Mouse (Mus musculus): ENCODE data around the gene Prss28. TPM values are rescaled to one million over a fixed set of nuclear protein-coding genes. Genes with fewer than 3 reads are reported as not detected.

Gene Prss28
- polyA plus RNA-seq, 1 experiment from 2014 or later, result not detected

GRCm38 (mm10) chr17:25332321-25332720, 23.9 kb downstream of the Prss28 start:
- Histone ChIP-seq H3K27me3 (replicated peaks; ENCODE audit: control insufficient read depth, insufficient read depth, low read length) (peaks cover 9% of the 10 kb centered on the region; the same call in 1 of the 2 replicates), H3K4me2 (ENCODE audit: low read length) (no peak overlapping the region), H3K36me3 (ENCODE audit: control insufficient read depth, insufficient read depth, low read length) (no peaks in the 10 kb centered on the region), H3K27ac (ENCODE audit: low read depth, low read length) (no peak overlapping the region), H3K4me1 (ENCODE audit: control insufficient read depth, insufficient read depth, low read depth, low read length) (no peaks in the 10 kb centered on the region), H3K9ac (ENCODE audit: low read depth, low read length) (no peak overlapping the region), H3K9me3 (ENCODE audit: control insufficient read depth, low read length) (no peaks in the 10 kb centered on the region), H3K4me3 (ENCODE audit: low read length) (no peak overlapping the region)
- no peak for ATAC-seq
- 88% methylated on average over 9 of the region's 9 CpGs for WGBS

- under 1% methylated on average over 8 of the region's 8 CpGs for WGBS
- Histone ChIP-seq H3K4me1 (ENCODE audit: control insufficient read depth, insufficient read depth, low read depth, low read length) (no peaks in the 10 kb centered on the region), H3K27me3 (replicated peaks; ENCODE audit: control insufficient read depth, insufficient read depth, low read length) (peaks cover 9% of the 10 kb centered on the region; the same call in 1 of the 2 replicates), H3K36me3 (ENCODE audit: control insufficient read depth, insufficient read depth, low read length) (no peaks in the 10 kb centered on the region), H3K9me3 (ENCODE audit: control insufficient read depth, low read length) (no peaks in the 10 kb centered on the region), H3K4me3 (ENCODE audit: low read length) (no peak overlapping the region), H3K4me2 (ENCODE audit: low read length) (no peak overlapping the region), H3K27ac (ENCODE audit: low read depth, low read length) (no peak overlapping the region), H3K9ac (ENCODE audit: low read depth, low read length) (peak overlapping the region; percentile 23; the same call in 1 of the 2 replicates)
- ATAC-seq, result peak; percentile 60
These were observed 25.5 kb downstream of the Prss28 start for GRCm38 (mm10) chr17:25333943-25334342.

- no peak for ATAC-seq
- H3K4me1 ChIP-seq (ENCODE audit: control insufficient read depth, insufficient read depth, low read depth, low read length), result no peaks in the 10 kb centered on the region
- WGBS, result 81% methylated on average over 4 of the region's 4 CpGs
These were observed 29.8 kb downstream of the Prss28 start for GRCm38 (mm10) chr17:25338218-25338617.

GRCm38 (mm10) chr17:25340003-25340402, 31.6 kb downstream of the Prss28 start:
- Histone ChIP-seq H3K27ac (ENCODE audit: low read depth, low read length) (no peak overlapping the region), H3K36me3 (ENCODE audit: control insufficient read depth, insufficient read depth, low read length) (no peaks in the 10 kb centered on the region), H3K9ac (ENCODE audit: low read depth, low read length) (no peak overlapping the region), H3K27me3 (replicated peaks; ENCODE audit: control insufficient read depth, insufficient read depth, low read length) (no peaks in the 10 kb centered on the region), H3K9me3 (ENCODE audit: control insufficient read depth, low read length) (no peaks in the 10 kb centered on the region), H3K4me3 (ENCODE audit: low read length) (no peak overlapping the region), H3K4me2 (ENCODE audit: low read length) (no peak overlapping the region), H3K4me1 (ENCODE audit: control insufficient read depth, insufficient read depth, low read depth, low read length) (no peaks in the 10 kb centered on the region)
- ATAC-seq, result no peak
- WGBS, result 86% methylated on average over 6 of the region's 6 CpGs

More at GRCm38 (mm10) chr17:25338218-25338617, 29.8 kb downstream of the Prss28 start:
- peaks cover 6% of the 10 kb centered on the region; the same call in 1 of the 2 replicates for H3K27me3 ChIP-seq (replicated peaks; ENCODE audit: control insufficient read depth, insufficient read depth, low read length)
- no peak overlapping the region for H3K27ac ChIP-seq (ENCODE audit: low read depth, low read length)
- H3K9me3 ChIP-seq (ENCODE audit: control insufficient read depth, low read length), result no peaks in the 10 kb centered on the region
- H3K4me2 ChIP-seq (ENCODE audit: low read length), result no peak overlapping the region
- no peaks in the 10 kb centered on the region for H3K36me3 ChIP-seq (ENCODE audit: control insufficient read depth, insufficient read depth, low read length)
- H3K9ac ChIP-seq (ENCODE audit: low read depth, low read length), result no peak overlapping the region
- H3K4me3 ChIP-seq (ENCODE audit: low read length), result no peak overlapping the region

- Histone ChIP-seq H3K4me2 (ENCODE audit: low read length) (no peak overlapping the region), H3K36me3 (ENCODE audit: control insufficient read depth, insufficient read depth, low read length) (no peaks in the 10 kb centered on the region), H3K27me3 (replicated peaks; ENCODE audit: control insufficient read depth, insufficient read depth, low read length) (no peaks in the 10 kb centered on the region), H3K4me3 (ENCODE audit: low read length) (no peak overlapping the region), H3K4me1 (ENCODE audit: control insufficient read depth, insufficient read depth, low read depth, low read length) (no peaks in the 10 kb centered on the region), H3K27ac (ENCODE audit: low read depth, low read length) (no peak overlapping the region), H3K9me3 (ENCODE audit: control insufficient read depth, low read length) (no peaks in the 10 kb centered on the region), H3K9ac (ENCODE audit: low read depth, low read length) (no peak overlapping the region)
- 78% methylated on average over 3 of the region's 3 CpGs for WGBS
- ATAC-seq, result no peak
These were observed 33.0 kb downstream of the Prss28 start for GRCm38 (mm10) chr17:25341490-25341889.

- H3K9me3 ChIP-seq (ENCODE audit: control insufficient read depth, low read length), result no peaks in the 10 kb centered on the region
- H3K27ac ChIP-seq (ENCODE audit: low read depth, low read length), result no peak within 1 kb of the TSS
- no peak within 1 kb of the TSS for H3K9ac ChIP-seq (ENCODE audit: low read depth, low read length)
- no peak within 1 kb of the TSS for H3K4me2 ChIP-seq (ENCODE audit: low read length)
- H3K27me3 ChIP-seq (replicated peaks; ENCODE audit: control insufficient read depth, insufficient read depth, low read length), result no peaks in the 10 kb centered on the region
- H3K4me3 ChIP-seq (ENCODE audit: low read length), result no peak within 1 kb of the TSS
- H3K36me3 ChIP-seq (ENCODE audit: control insufficient read depth, insufficient read depth, low read length), result no peaks in the 10 kb centered on the region
- 97% methylated on average over 4 of the region's 4 CpGs for WGBS
- no peak for ATAC-seq
- no peaks in the 10 kb centered on the region for H3K4me1 ChIP-seq (ENCODE audit: control insufficient read depth, insufficient read depth, low read depth, low read length)
These were observed 37.0 kb downstream of the Prss28 start, which contains the start of gene Tpsab1 for GRCm38 (mm10) chr17:25345462-25345861. TSS of gene Tpsab1 (minus strand) at chr17:25345562.

GRCm38 (mm10) chr17:25361291-25361690, 52.8 kb downstream of the Prss28 start:
- H3K9me3 ChIP-seq (ENCODE audit: control insufficient read depth, low read length), result no peaks in the 10 kb centered on the region
- WGBS, result 68% methylated on average over 2 of the region's 2 CpGs
- H3K4me2 ChIP-seq (ENCODE audit: low read length), result no peak overlapping the region
- no peak overlapping the region for H3K4me3 ChIP-seq (ENCODE audit: low read length)
- no peak overlapping the region for H3K27ac ChIP-seq (ENCODE audit: low read depth, low read length)
- no peaks in the 10 kb centered on the region for H3K4me1 ChIP-seq (ENCODE audit: control insufficient read depth, insufficient read depth, low read depth, low read length)
- H3K9ac ChIP-seq (ENCODE audit: low read depth, low read length), result no peak overlapping the region
- no peaks in the 10 kb centered on the region for H3K36me3 ChIP-seq (ENCODE audit: control insufficient read depth, insufficient read depth, low read length)
- ATAC-seq, result no peak
- no peaks in the 10 kb centered on the region for H3K27me3 ChIP-seq (replicated peaks; ENCODE audit: control insufficient read depth, insufficient read depth, low read length)

Other genes starting within 250 kb of the Prss28 start
- 13.8 and 14.1 TPM in 2 replicates for gene Tmem204, start 225.1 kb upstream of the Prss28 start, polyA plus RNA-seq (2015; fragmentation: Nextera tagmentation; extraction: Ambion mirVana)
- gene Telo2, start 192.7 kb upstream of the Prss28 start, polyA plus RNA-seq (2015; fragmentation: Nextera tagmentation; extraction: Ambion mirVana), result 54.6 and 60.8 TPM in 2 replicates
- gene Ptx4, start 187.9 kb upstream of the Prss28 start, polyA plus RNA-seq (2015; fragmentation: Nextera tagmentation; extraction: Ambion mirVana), result 0.49 TPM in 1 of 2 replicates, not detected in the other
- gene Clcn7, start 175.3 kb upstream of the Prss28 start, polyA plus RNA-seq (2015; fragmentation: Nextera tagmentation; extraction: Ambion mirVana), result 28.9 and 34.3 TPM in 2 replicates
- not detected in 2 replicates for gene Ccdc154, start 146.2 kb upstream of the Prss28 start, polyA plus RNA-seq (2015; fragmentation: Nextera tagmentation; extraction: Ambion mirVana)
- not detected in 2 replicates for gene Gm38655, start 133.2 kb upstream of the Prss28 start, polyA plus RNA-seq (2015; fragmentation: Nextera tagmentation; extraction: Ambion mirVana)
- 33.8 and 34.1 TPM in 2 replicates for gene BC003965, start 124.1 kb upstream of the Prss28 start, polyA plus RNA-seq (2015; fragmentation: Nextera tagmentation; extraction: Ambion mirVana)
- 16.0 and 17.6 TPM in 2 replicates for gene Unkl, start 120.2 kb upstream of the Prss28 start, polyA plus RNA-seq (2015; fragmentation: Nextera tagmentation; extraction: Ambion mirVana)
- gene Gnptg, start 68.5 kb upstream of the Prss28 start, polyA plus RNA-seq (2015; fragmentation: Nextera tagmentation; extraction: Ambion mirVana), result 110 and 114 TPM in 2 replicates
- gene Tsr3, start 68.5 kb upstream of the Prss28 start, polyA plus RNA-seq (2015; fragmentation: Nextera tagmentation; extraction: Ambion mirVana), result 57.4 and 58.2 TPM in 2 replicates
- 23.4 and 26.0 TPM in 2 replicates for gene Baiap3, start 52.3 kb upstream of the Prss28 start, polyA plus RNA-seq (2015; fragmentation: Nextera tagmentation; extraction: Ambion mirVana)
- gene Ube2i, start 34.0 kb upstream of the Prss28 start, polyA plus RNA-seq (2015; fragmentation: Nextera tagmentation; extraction: Ambion mirVana), result 409 and 435 TPM in 2 replicates
- not detected in 2 replicates for gene Prss34, start 10.3 kb upstream of the Prss28 start, polyA plus RNA-seq (2015; fragmentation: Nextera tagmentation; extraction: Ambion mirVana)
- not detected in 2 replicates for gene Prss29, start 10.0 kb downstream of the Prss28 start, polyA plus RNA-seq (2015; fragmentation: Nextera tagmentation; extraction: Ambion mirVana)
- not detected in 2 replicates for gene Tpsab1, start 36.9 kb downstream of the Prss28 start, polyA plus RNA-seq (2015; fragmentation: Nextera tagmentation; extraction: Ambion mirVana)
- 0.19 and 2.1 TPM in 2 replicates for gene Tpsb2, start 57.7 kb downstream of the Prss28 start, polyA plus RNA-seq (2015; fragmentation: Nextera tagmentation; extraction: Ambion mirVana)
- 0.43 and 0.55 TPM in 2 replicates for gene Tpsg1, start 60.6 kb downstream of the Prss28 start, polyA plus RNA-seq (2015; fragmentation: Nextera tagmentation; extraction: Ambion mirVana)
- 5.9 and 6.2 TPM in 2 replicates for gene Cacna1h, start 125.1 kb downstream of the Prss28 start, polyA plus RNA-seq (2015; fragmentation: Nextera tagmentation; extraction: Ambion mirVana)
- 1.4 and 1.9 TPM in 2 replicates for gene Tekt4, start 146.0 kb downstream of the Prss28 start, polyA plus RNA-seq (2015; fragmentation: Nextera tagmentation; extraction: Ambion mirVana)
- 1.0 TPM in 2 replicates for gene Sstr5, start 188.6 kb downstream of the Prss28 start, polyA plus RNA-seq (2015; fragmentation: Nextera tagmentation; extraction: Ambion mirVana)

All from hindbrain, embryonic 16.5 days (tissue).